Mouse (Mus musculus) olfactory bulb, adult 2 months (tissue): ENCODE data around the gene Itga11.

Source experiments
- CTCF ChIP-seq: fragments of 200-500 bp; IDR thresholded peaks from 2 replicates; pipeline ENCODE4 v1.5.1; 2012; ENCODE audit warnings: low read depth, mild to moderate bottlenecking, low read length, moderate library complexity; ENCODE audit not compliant: insufficient read depth
- POLR2A ChIP-seq: fragments of 200-500 bp; IDR thresholded peaks from 2 replicates; pipeline ENCODE4 v1.6.1; 2012; ENCODE audit warnings: mild to moderate bottlenecking, low read depth, low read length, moderate library complexity; ENCODE audit not compliant: insufficient read depth

DNA sequence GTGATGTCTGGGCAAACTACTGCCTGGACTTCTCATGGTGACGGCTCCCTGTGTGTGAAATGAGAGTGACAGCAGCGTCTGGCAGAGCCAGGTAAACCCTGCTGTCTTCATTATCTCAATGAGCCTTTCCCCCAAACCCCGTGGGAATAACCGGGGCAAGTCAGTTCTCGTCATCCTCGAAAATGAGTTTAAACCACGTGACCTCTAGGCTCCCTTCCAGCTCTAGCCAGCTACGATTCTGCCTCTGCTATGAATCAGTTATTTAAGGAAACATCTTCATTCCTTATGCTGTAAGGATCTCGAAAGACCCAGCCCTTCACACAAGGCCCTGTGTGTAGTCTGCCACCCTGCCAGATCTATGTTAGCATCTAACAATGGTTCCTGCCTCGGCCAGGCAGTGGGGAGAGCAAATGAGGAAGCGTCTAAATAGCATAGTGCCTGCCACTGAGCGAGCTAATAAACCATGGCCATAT, 139.5 kb downstream of the Itga11 start:
- TF ChIP-seq CTCF (no peak), POLR2A (no peak)
